Mouse (Mus musculus): Measurements from ENCODE around the gene Ajuba. TPM values are rescaled to one million over a fixed set of nuclear protein-coding genes. Genes with fewer than 3 reads are reported as not detected.

The Ajuba gene
- polyA plus RNA-seq, 1 experiment: 1.0 TPM

GRCm38 (mm10) chr14:54575031-54575430 is 2.3 kb downstream of the Ajuba start:
- Histone ChIP-seq H3K27me3 (replicated peaks) (peaks cover 62% of the 10 kb centered on the region), H3K36me3 (replicated peaks; ENCODE audit: low read length) (peaks cover 11% of the 10 kb centered on the region), H3K9me3 (no peaks in the 10 kb centered on the region), H3K4me3 (replicated peaks) (no peak overlapping the region), H3K4me1 (peaks cover 66% of the 10 kb centered on the region)
- no peak for TF ChIP-seq GATA1 (IDR thresholded peaks at IDR 0.05; ENCODE audit: borderline replicate concordance, low read length)

- Histone ChIP-seq H3K4me1 (peaks cover 66% of the 10 kb centered on the region), H3K36me3 (replicated peaks; ENCODE audit: low read length) (peaks cover 13% of the 10 kb centered on the region), H3K27me3 (replicated peaks) (peaks cover 64% of the 10 kb centered on the region), H3K4me3 (replicated peaks) (peak overlapping the region; percentile 38), H3K9me3 (no peaks in the 10 kb centered on the region)
- TF ChIP-seq FLI1 (IDR thresholded peaks at IDR 0.05; ENCODE audit: low read length) (no peak), GATA1 (IDR thresholded peaks at IDR 0.05; ENCODE audit: borderline replicate concordance, low read length) (no peak)
Observed at GRCm38 (mm10) chr14:54574253-54574652, 3.1 kb downstream of the Ajuba start.

- Histone ChIP-seq H3K4me3 (replicated peaks) (peak overlapping the region; percentile 38), H3K27me3 (replicated peaks) (peaks cover 67% of the 10 kb centered on the region), H3K36me3 (replicated peaks; ENCODE audit: low read length) (peaks cover 19% of the 10 kb centered on the region), H3K4me1 (peaks cover 68% of the 10 kb centered on the region), H3K9me3 (no peaks in the 10 kb centered on the region)
- no peak for TF ChIP-seq GATA1 (IDR thresholded peaks at IDR 0.05; ENCODE audit: borderline replicate concordance, low read length)
- no peak for TF ChIP-seq FLI1 (IDR thresholded peaks at IDR 0.05; ENCODE audit: low read length)
Observed at GRCm38 (mm10) chr14:54572790-54573736, 4.3 kb downstream of the Ajuba start.

DNA sequence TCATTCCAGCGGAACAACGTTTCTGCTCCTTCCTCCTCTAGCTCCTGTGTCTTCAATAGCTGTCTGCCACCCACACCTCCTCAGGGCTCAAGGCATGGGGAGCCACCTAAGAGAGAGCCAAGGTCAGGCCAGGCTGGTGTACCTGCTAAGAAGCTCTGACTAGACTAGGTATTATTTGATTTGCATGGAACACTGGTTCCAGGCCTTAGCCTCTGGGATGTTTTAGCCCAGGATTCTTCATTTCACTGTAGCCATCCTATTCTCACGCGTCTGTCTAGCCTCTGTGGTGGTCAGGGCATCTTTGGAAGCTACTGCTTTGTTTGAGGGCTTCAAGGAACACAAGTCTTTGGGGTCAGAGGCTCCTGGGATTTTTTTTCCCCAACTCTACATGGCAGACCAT is 5.2 kb downstream of the Ajuba start:
- Histone ChIP-seq H3K27me3 (replicated peaks) (peaks cover 62% of the 10 kb centered on the region), H3K36me3 (replicated peaks; ENCODE audit: low read length) (peaks cover 19% of the 10 kb centered on the region), H3K9me3 (no peaks in the 10 kb centered on the region), H3K4me3 (replicated peaks) (no peak overlapping the region), H3K4me1 (peaks cover 59% of the 10 kb centered on the region)
- TF ChIP-seq GATA1 (IDR thresholded peaks at IDR 0.05; ENCODE audit: borderline replicate concordance, low read length) (no peak), FLI1 (IDR thresholded peaks at IDR 0.05; ENCODE audit: low read length) (no peak)

DNA sequence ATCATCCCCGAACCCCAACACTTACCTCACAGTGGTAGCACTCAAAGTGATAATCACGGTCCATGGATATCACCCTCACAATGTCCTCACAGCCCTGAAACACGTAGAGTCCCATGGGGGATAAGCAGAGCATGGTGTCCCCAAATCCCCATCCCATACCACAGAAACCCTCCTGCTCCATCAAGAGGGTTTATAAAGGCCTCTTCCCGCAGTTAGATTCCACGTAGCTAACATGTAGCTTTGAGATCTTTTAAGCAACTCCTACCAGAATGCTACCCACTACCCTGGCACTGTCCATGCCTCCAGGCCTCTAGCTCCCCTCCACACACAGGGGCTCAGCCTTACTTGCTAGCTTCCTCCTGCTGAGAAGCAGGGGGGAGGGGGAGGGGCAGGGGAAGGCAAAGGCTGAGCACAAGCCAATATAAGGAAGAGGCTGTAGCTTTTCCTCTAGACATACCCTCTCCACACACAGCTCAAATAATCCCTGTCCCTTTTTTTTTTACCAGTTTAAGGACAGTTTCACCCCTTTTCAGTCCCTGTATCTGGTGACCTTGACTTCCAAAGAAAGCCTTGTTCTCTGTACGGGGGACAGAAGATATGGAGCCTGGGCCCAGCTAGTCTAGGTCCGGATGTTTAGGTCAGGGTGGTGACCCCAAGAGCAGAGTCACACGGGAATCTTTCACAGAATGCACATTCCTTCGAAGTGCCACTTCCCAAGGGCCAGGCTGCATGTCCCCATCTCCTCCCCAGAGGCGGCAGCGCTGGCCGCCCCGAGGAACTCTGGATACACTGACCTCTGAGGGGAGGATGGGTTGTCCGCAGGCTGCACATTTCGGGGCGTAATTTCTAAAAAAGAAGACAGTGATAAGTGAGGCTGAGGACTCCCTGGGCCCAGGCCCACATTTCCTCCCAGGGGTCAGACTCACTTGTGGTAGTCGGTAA is 7.6 kb downstream of the Ajuba start:
- no peaks in the 10 kb centered on the region for H3K9me3 ChIP-seq
- H3K27me3 ChIP-seq (replicated peaks): peaks cover 41% of the 10 kb centered on the region

DNA sequence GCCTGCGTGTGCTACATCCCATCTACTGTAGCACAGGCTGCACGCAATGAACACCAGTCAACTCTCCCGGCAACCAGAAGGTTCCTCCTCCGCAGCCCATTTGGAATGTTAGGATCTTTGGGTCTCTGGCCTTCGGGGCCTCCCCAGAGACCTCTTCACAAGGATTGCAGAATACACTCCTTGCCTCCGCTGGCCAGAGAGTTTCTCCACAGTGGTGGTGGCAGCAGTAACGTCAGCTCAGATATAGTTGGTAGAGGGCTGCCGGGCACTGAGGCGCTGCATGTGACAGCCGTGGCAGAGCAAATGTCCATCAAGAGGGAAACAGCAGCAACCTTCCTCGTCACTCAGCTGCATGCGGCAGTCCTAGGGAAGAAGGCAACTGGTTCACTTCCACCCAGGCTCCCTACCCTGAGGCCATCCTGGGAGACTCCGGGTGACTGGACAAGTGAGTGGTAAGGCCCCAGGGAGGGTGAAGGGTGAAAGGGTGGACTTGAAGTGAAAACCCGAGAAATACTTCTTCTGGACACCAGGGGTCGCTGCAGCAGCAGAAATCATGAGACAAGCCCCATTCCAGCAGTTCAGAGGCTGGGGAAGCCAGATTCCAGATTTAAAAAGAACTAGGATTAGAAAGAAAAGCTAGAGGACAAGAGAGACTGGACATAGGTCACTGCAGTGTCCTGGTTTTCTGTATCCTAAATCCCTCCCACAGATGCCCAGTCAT is 8.5 kb downstream of the Ajuba start:
- peaks cover 19% of the 10 kb centered on the region for H3K36me3 ChIP-seq (replicated peaks; ENCODE audit: low read length)
- peaks cover 35% of the 10 kb centered on the region for H3K4me1 ChIP-seq
- H3K27me3 ChIP-seq (replicated peaks): peaks cover 32% of the 10 kb centered on the region
- H3K9me3 ChIP-seq: no peaks in the 10 kb centered on the region
- TF ChIP-seq FLI1 (IDR thresholded peaks at IDR 0.05; ENCODE audit: low read length) (no peak), GATA1 (IDR thresholded peaks at IDR 0.05; ENCODE audit: borderline replicate concordance, low read length) (no peak)
- peak overlapping the region; percentile 5 for H3K4me3 ChIP-seq (replicated peaks)

More for the DNA sequence above, 7.6 kb downstream of the Ajuba start:
- H3K36me3 ChIP-seq (replicated peaks; ENCODE audit: low read length): peaks cover 19% of the 10 kb centered on the region
- no peak overlapping the region for H3K4me3 ChIP-seq (replicated peaks)
- TF ChIP-seq GATA1 (IDR thresholded peaks at IDR 0.05; ENCODE audit: borderline replicate concordance, low read length) (no peak), FLI1 (IDR thresholded peaks at IDR 0.05; ENCODE audit: low read length) (no peak)
- peaks cover 42% of the 10 kb centered on the region for H3K4me1 ChIP-seq

GRCm38 (mm10) chr14:54560527-54561242 is 16.7 kb downstream of the Ajuba start:
- Histone ChIP-seq H3K9me3 (no peaks in the 10 kb centered on the region), H3K4me3 (replicated peaks) (no peak overlapping the region), H3K36me3 (replicated peaks; ENCODE audit: low read length) (no peaks in the 10 kb centered on the region), H3K4me1 (peaks cover 11% of the 10 kb centered on the region), H3K27me3 (replicated peaks) (peaks cover 9% of the 10 kb centered on the region)
- TF ChIP-seq FLI1 (IDR thresholded peaks at IDR 0.05; ENCODE audit: low read length): no peak
- TF ChIP-seq GATA1 (IDR thresholded peaks at IDR 0.05; ENCODE audit: borderline replicate concordance, low read length): no peak

- H3K36me3 ChIP-seq (replicated peaks; ENCODE audit: low read length): no peaks in the 10 kb centered on the region
- peaks cover 22% of the 10 kb centered on the region for H3K4me1 ChIP-seq
- H3K4me3 ChIP-seq (replicated peaks): no peak overlapping the region
- TF ChIP-seq GATA1 (IDR thresholded peaks at IDR 0.05; ENCODE audit: borderline replicate concordance, low read length): no peak
- no peak for TF ChIP-seq FLI1 (IDR thresholded peaks at IDR 0.05; ENCODE audit: low read length)
- peaks cover 7% of the 10 kb centered on the region for H3K27me3 ChIP-seq (replicated peaks)
- H3K9me3 ChIP-seq: no peaks in the 10 kb centered on the region
Observed at GRCm38 (mm10) chr14:54557330-54557729, 20.0 kb downstream of the Ajuba start.
